Mouse (Mus musculus): ENCODE measurements at regions not wholly inside any gene's neighbourhood (a gene's known extent, or its start where the extent isn't known, plus 50 kb on each side); places are given as distances from the start of the nearest gene placed in this dataset.

GRCm38 (mm10) chr13:28860601-28861000, 92.9 kb downstream of the Sox4 start:
- H3K9me3 ChIP-seq (ENCODE audit: control insufficient read depth, insufficient read depth, low read depth, low read length): no peaks in the 10 kb centered on the region
- no peak overlapping the region for H3K4me3 ChIP-seq (ENCODE audit: insufficient read depth in 1 of 2, low read depth in 1 of 2, low read length in 2 of 2, poor library complexity in 1 of 2, severe bottlenecking in 1 of 2)
- H3K4me1 ChIP-seq (ENCODE audit: control insufficient read depth in 2 of 2, insufficient read depth in 2 of 2, low read length in 2 of 2, poor library complexity in 1 of 2): no peaks in the 10 kb centered on the region
- no peak overlapping the region for H3K9ac ChIP-seq (ENCODE audit: insufficient read depth, low read depth, low read length, poor library complexity, severe bottlenecking)
- no peak overlapping the region for H3K27ac ChIP-seq (ENCODE audit: insufficient read depth, low read depth, low read length, poor library complexity, severe bottlenecking)
- DNase-seq (ENCODE audit: low read depth, low spot score): no peak
- no peaks in the 10 kb centered on the region for H3K36me3 ChIP-seq (ENCODE audit: control insufficient read depth, insufficient read depth, low read length, poor library complexity, severe bottlenecking)
- TF ChIP-seq ZC3H11A (IDR thresholded peaks at IDR 0.05; ENCODE audit: borderline replicate concordance, low read depth, low read length) (no peak), CHD2 (IDR thresholded peaks at IDR 0.05; ENCODE audit: low read depth, low read length) (no peak), ZNF384 (IDR thresholded peaks at IDR 0.05; ENCODE audit: low read depth, low read length) (no peak), MAFK (IDR thresholded peaks at IDR 0.05; ENCODE audit: insufficient read depth, low read depth, low read length) (no peak), HCFC1 (IDR thresholded peaks at IDR 0.05; ENCODE audit: borderline replicate concordance, insufficient read depth, low read length) (no peak)
- in situ Hi-C loops (cut with MboI; ENCODE audit: low sequenced_read_pairs in 2 of 2, unreplicated experiment in 2 of 2): no loop called here

GRCm38 (mm10) chr13:28859829-28860427, 93.6 kb downstream of the Sox4 start:
- Histone ChIP-seq H3K9me3 (ENCODE audit: control insufficient read depth, insufficient read depth, low read depth, low read length) (no peaks in the 10 kb centered on the region), H3K9ac (ENCODE audit: insufficient read depth, low read depth, low read length, poor library complexity, severe bottlenecking) (no peak overlapping the region), H3K4me3 (ENCODE audit: insufficient read depth in 1 of 2, low read depth in 1 of 2, low read length in 2 of 2, poor library complexity in 1 of 2, severe bottlenecking in 1 of 2) (no peak overlapping the region), H3K36me3 (ENCODE audit: control insufficient read depth, insufficient read depth, low read length, poor library complexity, severe bottlenecking) (no peaks in the 10 kb centered on the region), H3K27ac (ENCODE audit: insufficient read depth, low read depth, low read length, poor library complexity, severe bottlenecking) (no peak overlapping the region), H3K4me1 (ENCODE audit: control insufficient read depth in 2 of 2, insufficient read depth in 2 of 2, low read length in 2 of 2, poor library complexity in 1 of 2) (no peaks in the 10 kb centered on the region)
- in situ Hi-C loops (cut with MboI; ENCODE audit: low sequenced_read_pairs in 2 of 2, unreplicated experiment in 2 of 2): no loop called here
- no peak for DNase-seq (ENCODE audit: low read depth, low spot score)
- no peak for TF ChIP-seq ZNF384 (IDR thresholded peaks at IDR 0.05; ENCODE audit: low read depth, low read length)
- peak; percentile 72; the same call in 1 of the 2 replicates for TF ChIP-seq MAFK (IDR thresholded peaks at IDR 0.05; ENCODE audit: insufficient read depth, low read depth, low read length)

GRCm38 (mm10) chr13:28858001-28858400, 95.5 kb downstream of the Sox4 start:
- in situ Hi-C loops (cut with MboI; ENCODE audit: low sequenced_read_pairs in 2 of 2, unreplicated experiment in 2 of 2): no loop called here
- Histone ChIP-seq H3K9ac (ENCODE audit: insufficient read depth, low read depth, low read length, poor library complexity, severe bottlenecking) (no peak overlapping the region), H3K36me3 (ENCODE audit: control insufficient read depth, insufficient read depth, low read length, poor library complexity, severe bottlenecking) (no peaks in the 10 kb centered on the region), H3K9me3 (ENCODE audit: control insufficient read depth, insufficient read depth, low read depth, low read length) (no peaks in the 10 kb centered on the region), H3K4me1 (ENCODE audit: control insufficient read depth in 2 of 2, insufficient read depth in 2 of 2, low read length in 2 of 2, poor library complexity in 1 of 2) (no peaks in the 10 kb centered on the region), H3K4me3 (ENCODE audit: insufficient read depth in 1 of 2, low read depth in 1 of 2, low read length in 2 of 2, poor library complexity in 1 of 2, severe bottlenecking in 1 of 2) (no peak overlapping the region), H3K27ac (ENCODE audit: insufficient read depth, low read depth, low read length, poor library complexity, severe bottlenecking) (no peak overlapping the region)
- TF ChIP-seq HCFC1 (IDR thresholded peaks at IDR 0.05; ENCODE audit: borderline replicate concordance, insufficient read depth, low read length) (no peak), ZNF384 (IDR thresholded peaks at IDR 0.05; ENCODE audit: low read depth, low read length) (no peak), ZC3H11A (IDR thresholded peaks at IDR 0.05; ENCODE audit: borderline replicate concordance, low read depth, low read length) (no peak), MAFK (IDR thresholded peaks at IDR 0.05; ENCODE audit: insufficient read depth, low read depth, low read length) (no peak), CHD2 (IDR thresholded peaks at IDR 0.05; ENCODE audit: low read depth, low read length) (no peak)
- DNase-seq (ENCODE audit: low read depth, low spot score): no peak

GRCm38 (mm10) chr13:28857201-28857600, 96.3 kb downstream of the Sox4 start:
- Histone ChIP-seq H3K4me3 (ENCODE audit: insufficient read depth in 1 of 2, low read depth in 1 of 2, low read length in 2 of 2, poor library complexity in 1 of 2, severe bottlenecking in 1 of 2) (no peak overlapping the region), H3K4me1 (ENCODE audit: control insufficient read depth in 2 of 2, insufficient read depth in 2 of 2, low read length in 2 of 2, poor library complexity in 1 of 2) (no peaks in the 10 kb centered on the region), H3K9ac (ENCODE audit: insufficient read depth, low read depth, low read length, poor library complexity, severe bottlenecking) (no peak overlapping the region), H3K9me3 (ENCODE audit: control insufficient read depth, insufficient read depth, low read depth, low read length) (no peaks in the 10 kb centered on the region), H3K27ac (ENCODE audit: insufficient read depth, low read depth, low read length, poor library complexity, severe bottlenecking) (no peak overlapping the region), H3K36me3 (ENCODE audit: control insufficient read depth, insufficient read depth, low read length, poor library complexity, severe bottlenecking) (no peaks in the 10 kb centered on the region)
- TF ChIP-seq ZNF384 (IDR thresholded peaks at IDR 0.05; ENCODE audit: low read depth, low read length) (no peak), HCFC1 (IDR thresholded peaks at IDR 0.05; ENCODE audit: borderline replicate concordance, insufficient read depth, low read length) (no peak), MAFK (IDR thresholded peaks at IDR 0.05; ENCODE audit: insufficient read depth, low read depth, low read length) (no peak), ZC3H11A (IDR thresholded peaks at IDR 0.05; ENCODE audit: borderline replicate concordance, low read depth, low read length) (no peak), CHD2 (IDR thresholded peaks at IDR 0.05; ENCODE audit: low read depth, low read length) (no peak)
- in situ Hi-C loops (cut with MboI; ENCODE audit: low sequenced_read_pairs in 2 of 2, unreplicated experiment in 2 of 2): no loop called here
- DNase-seq (ENCODE audit: low read depth, low spot score): no peak

GRCm38 (mm10) chr13:28856472-28856871, 97.0 kb downstream of the Sox4 start:
- Histone ChIP-seq H3K4me1 (ENCODE audit: control insufficient read depth in 2 of 2, insufficient read depth in 2 of 2, low read length in 2 of 2, poor library complexity in 1 of 2) (no peaks in the 10 kb centered on the region), H3K9me3 (ENCODE audit: control insufficient read depth, insufficient read depth, low read depth, low read length) (no peaks in the 10 kb centered on the region), H3K36me3 (ENCODE audit: control insufficient read depth, insufficient read depth, low read length, poor library complexity, severe bottlenecking) (no peaks in the 10 kb centered on the region), H3K27ac (ENCODE audit: insufficient read depth, low read depth, low read length, poor library complexity, severe bottlenecking) (no peak overlapping the region), H3K9ac (ENCODE audit: insufficient read depth, low read depth, low read length, poor library complexity, severe bottlenecking) (no peak overlapping the region), H3K4me3 (ENCODE audit: insufficient read depth in 1 of 2, low read depth in 1 of 2, low read length in 2 of 2, poor library complexity in 1 of 2, severe bottlenecking in 1 of 2) (no peak overlapping the region)
- no peak for TF ChIP-seq ZNF384 (IDR thresholded peaks at IDR 0.05; ENCODE audit: low read depth, low read length)
- no peak for TF ChIP-seq MAFK (IDR thresholded peaks at IDR 0.05; ENCODE audit: insufficient read depth, low read depth, low read length)
- TF ChIP-seq CHD2 (IDR thresholded peaks at IDR 0.05; ENCODE audit: low read depth, low read length): no peak
- no peak for TF ChIP-seq HCFC1 (IDR thresholded peaks at IDR 0.05; ENCODE audit: borderline replicate concordance, insufficient read depth, low read length)
- no peak for TF ChIP-seq ZC3H11A (IDR thresholded peaks at IDR 0.05; ENCODE audit: borderline replicate concordance, low read depth, low read length)
- DNase-seq (ENCODE audit: low read depth, low spot score): no peak
- in situ Hi-C loops (cut with MboI; ENCODE audit: low sequenced_read_pairs in 2 of 2, unreplicated experiment in 2 of 2): no loop called here

Data from ES-E14 (cell line).